Mouse (Mus musculus) midbrain, embryonic 12.5 days (tissue): ENCODE data around the gene Hectd3. TPM values are rescaled to one million over a fixed set of nuclear protein-coding genes. Genes with fewer than 3 reads are reported as not detected.

Experiments used
- ATAC-seq: fragments of 200-750 bp; cut with Nextera tagmentation; 2 replicates; pipeline ENCODE4 v1.8.0; 2017; ENCODE audit warnings: low read depth, moderate TSS enrichment, moderate library complexity; ENCODE audit not compliant: low FRiP score
- H3K27ac ChIP-seq: fragments of 300-500 bp; sonication (generic); replicated peaks from 2 replicates; pipeline ENCODE4 v1.5.1; 2016; ENCODE audit warnings: mild to moderate bottlenecking
- H3K27me3 ChIP-seq: fragments of 300-500 bp; sonication (generic); 2 replicates; pipeline ENCODE4 v1.6.1; 2016; ENCODE audit warnings: mild to moderate bottlenecking
- H3K36me3 ChIP-seq: fragments of 300-500 bp; sonication (generic); 2 replicates; pipeline ENCODE4 v1.6.1; 2016
- H3K4me1 ChIP-seq: fragments of 300-500 bp; sonication (generic); 2 replicates; pipeline ENCODE4 v1.6.1; 2016
- H3K4me2 ChIP-seq: fragments of 300-500 bp; sonication (generic); replicated peaks from 2 replicates; pipeline ENCODE4 v1.6.1; 2016; ENCODE audit warnings: mild to moderate bottlenecking, moderate library complexity
- H3K4me3 ChIP-seq: fragments of 300-500 bp; sonication (generic); 2 replicates; pipeline ENCODE4 v1.5.1; 2016; ENCODE audit warnings: mild to moderate bottlenecking
- H3K9ac ChIP-seq: fragments of 300-500 bp; sonication (generic); replicated peaks from 2 replicates; pipeline ENCODE4 v1.6.1; 2016; ENCODE audit warnings: mild to moderate bottlenecking, moderate library complexity
- H3K9me3 ChIP-seq: fragments of 300-500 bp; sonication (generic); 2 replicates; pipeline ENCODE4 v1.6.1; 2016; ENCODE audit warnings: mild to moderate bottlenecking
- WGBS: fragments of 180-500 bp; shearing (Covaris S2); methylation state at CpG from one replicate; pipeline ENCODE4 v1.1.7; 2016; 5-methylcytosine and 5-hydroxymethylcytosine counted together
- polyA plus RNA-seq: library from polyadenylated mRNA; unstranded; fragments of >200 nt; fragmentation: Nextera tagmentation; extraction: Ambion mirVana; gene quantifications from 2 replicates; pipeline ENCODE4 v1.2.1, GENCODE M21; 2016

The Hectd3 gene
- polyA plus RNA-seq, 1 experiment from 2014 or later: 16.7 TPM

- Histone ChIP-seq H3K9ac (peak within 1 kb of the TSS; percentile 70), H3K4me2 (peak within 1 kb of the TSS; percentile 87), H3K4me3 (peak within 1 kb of the TSS; percentile 76), H3K27ac (0 out of 2 replicates have a peak within 1 kb of the TSS, but pooled peaks have one; percentile 49), H3K9me3 (no peaks in the 10 kb centered on the region), H3K4me1 (peaks cover 10% of the 10 kb centered on the region), H3K27me3 (no peaks in the 10 kb centered on the region), H3K36me3 (peaks cover 18% of the 10 kb centered on the region)
- WGBS: 1% methylated on average over 61 of the region's 61 CpGs
- peak; percentile 96 for ATAC-seq
These were observed 24.4 kb downstream of the Hectd3 start, which contains the start of gene Eif2b3 for GRCm38 (mm10) chr4:117019206-117020134. Gene Eif2b3 (plus strand): TSS chr4:117019402.

DNA sequence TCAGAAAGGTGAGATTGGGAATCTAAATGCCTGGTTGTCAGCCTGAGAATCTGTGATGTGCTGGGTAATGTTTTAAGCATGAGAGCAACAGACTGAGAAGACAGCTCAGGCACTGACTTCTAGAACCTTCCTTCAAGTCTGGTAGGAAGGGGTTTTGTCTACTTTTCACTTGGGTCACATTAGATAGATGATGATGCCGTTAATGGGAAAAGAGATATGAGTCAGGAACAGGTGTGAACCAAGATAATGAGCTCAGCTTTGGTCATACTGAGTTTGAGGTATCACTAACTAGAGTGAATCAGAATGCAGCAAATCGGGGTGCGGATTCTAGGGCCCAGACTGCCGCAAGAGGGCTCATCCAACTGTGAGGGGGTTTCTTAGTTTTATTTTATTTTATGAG lies 28.4 kb downstream of the Hectd3 start:
- no peak for ATAC-seq
- Histone ChIP-seq H3K9me3 (no peaks in the 10 kb centered on the region), H3K27ac (no peak overlapping the region), H3K4me2 (no peak overlapping the region), H3K36me3 (peaks cover 24% of the 10 kb centered on the region), H3K9ac (no peak overlapping the region), H3K27me3 (no peaks in the 10 kb centered on the region), H3K4me3 (no peak overlapping the region), H3K4me1 (peaks cover 10% of the 10 kb centered on the region)
- WGBS: 98% methylated on average over 4 of the region's 4 CpGs

DNA sequence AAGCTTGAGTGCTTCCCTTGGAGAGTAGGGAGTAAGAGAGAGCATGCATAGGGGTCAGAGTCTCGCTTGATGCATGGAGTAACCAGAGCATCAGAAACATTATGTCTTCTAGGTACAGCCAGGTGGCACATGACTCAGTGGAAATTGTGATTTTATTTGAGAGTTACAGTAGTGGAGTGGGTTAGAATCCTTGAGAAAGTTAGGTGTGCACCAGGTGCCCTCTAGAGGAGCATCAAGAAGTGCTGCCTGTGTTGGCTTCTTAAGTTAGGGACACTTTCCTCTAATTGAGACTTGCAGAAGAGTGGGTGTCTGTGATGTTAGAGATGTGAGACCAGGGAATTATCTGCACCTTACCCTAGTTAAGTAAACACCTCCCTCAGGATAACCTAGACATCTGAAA lies 36.0 kb downstream of the Hectd3 start:
- WGBS: 100% methylated on average over 1 of the region's 1 CpGs
- Histone ChIP-seq H3K9ac (no peak overlapping the region), H3K9me3 (no peaks in the 10 kb centered on the region), H3K36me3 (peaks cover 24% of the 10 kb centered on the region), H3K4me1 (no peaks in the 10 kb centered on the region), H3K4me2 (no peak overlapping the region), H3K27ac (no peak overlapping the region), H3K27me3 (no peaks in the 10 kb centered on the region), H3K4me3 (no peak overlapping the region)
- ATAC-seq: no peak

- Histone ChIP-seq H3K27ac (peak overlapping the region; percentile 63), H3K27me3 (no peaks in the 10 kb centered on the region), H3K9ac (no peak overlapping the region), H3K36me3 (no peaks in the 10 kb centered on the region), H3K4me2 (no peak overlapping the region), H3K4me3 (no peak overlapping the region), H3K9me3 (no peaks in the 10 kb centered on the region), H3K4me1 (peaks cover 18% of the 10 kb centered on the region)
- 43% methylated on average over 9 of the region's 9 CpGs for WGBS
- ATAC-seq: no peak
These were observed 45.0 kb downstream of the Hectd3 start for GRCm38 (mm10) chr4:117039925-117040687.

DNA sequence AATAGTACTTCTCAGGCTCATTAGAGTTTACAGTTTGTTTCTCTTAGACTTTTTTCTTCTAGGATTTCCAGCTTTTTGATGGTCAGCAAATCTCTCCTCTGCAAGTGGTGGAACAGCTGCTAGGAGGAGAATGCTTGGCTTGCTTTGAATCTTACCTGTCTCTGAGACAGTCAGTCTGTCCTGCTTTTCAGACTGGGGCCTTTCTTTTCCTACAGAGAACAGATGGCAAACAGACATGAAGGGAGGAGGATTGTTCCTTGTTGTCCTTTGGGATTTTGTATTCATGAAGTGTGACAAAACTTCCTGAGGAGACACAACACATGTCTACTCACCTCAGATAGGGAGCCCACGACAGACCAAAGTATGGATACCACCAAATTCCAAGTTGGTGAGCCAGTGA lies 45.7 kb downstream of the Hectd3 start:
- H3K36me3 ChIP-seq: no peaks in the 10 kb centered on the region
- H3K27me3 ChIP-seq: no peaks in the 10 kb centered on the region
- no peak overlapping the region for H3K9ac ChIP-seq
- no peak; the same call in 1 of the 2 replicates for ATAC-seq
- H3K4me3 ChIP-seq: no peak overlapping the region
- H3K9me3 ChIP-seq: no peaks in the 10 kb centered on the region
- peaks cover 18% of the 10 kb centered on the region for H3K4me1 ChIP-seq
- H3K27ac ChIP-seq: no peak overlapping the region
- 50% methylated on average over 1 of the region's 1 CpGs for WGBS
- H3K4me2 ChIP-seq: no peak overlapping the region

DNA sequence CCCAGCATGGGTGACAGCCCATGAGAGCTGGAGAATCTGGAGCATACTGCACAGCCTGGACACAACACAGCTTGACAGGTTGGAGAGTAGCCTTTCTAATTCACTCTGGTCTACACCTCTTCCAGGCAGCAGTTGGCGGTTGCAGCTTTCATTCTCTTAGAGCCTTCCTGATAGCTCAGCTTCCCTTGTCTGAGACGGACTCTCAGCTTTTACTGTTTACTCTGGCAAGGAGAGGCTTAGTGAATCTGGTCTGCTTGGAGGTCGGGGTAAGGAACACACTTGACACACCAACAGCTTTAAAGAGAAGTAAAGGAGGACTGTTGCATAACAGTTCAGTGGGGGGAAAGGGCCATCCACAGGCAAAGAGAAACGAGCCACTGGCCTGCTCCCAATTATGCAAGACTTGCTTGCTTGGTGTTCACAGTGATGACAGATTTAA lies 46.2 kb downstream of the Hectd3 start:
- peak overlapping the region; percentile 65 for H3K27ac ChIP-seq
- H3K4me3 ChIP-seq: no peak overlapping the region
- H3K4me2 ChIP-seq: no peak overlapping the region
- peaks cover 18% of the 10 kb centered on the region for H3K4me1 ChIP-seq
- H3K36me3 ChIP-seq: no peaks in the 10 kb centered on the region
- ATAC-seq: no peak
- 59% methylated on average over 4 of the region's 4 CpGs for WGBS
- no peak overlapping the region for H3K9ac ChIP-seq
- H3K27me3 ChIP-seq: no peaks in the 10 kb centered on the region
- no peaks in the 10 kb centered on the region for H3K9me3 ChIP-seq

GRCm38 (mm10) chr4:117048836-117049235 lies 53.7 kb downstream of the Hectd3 start:
- Histone ChIP-seq H3K27me3 (peaks cover 4% of the 10 kb centered on the region; the same call in 1 of the 2 replicates), H3K9me3 (no peaks in the 10 kb centered on the region), H3K27ac (no peak overlapping the region), H3K4me2 (no peak overlapping the region), H3K4me1 (no peaks in the 10 kb centered on the region), H3K36me3 (peaks cover 4% of the 10 kb centered on the region; the same call in 1 of the 2 replicates), H3K9ac (no peak overlapping the region), H3K4me3 (no peak overlapping the region)
- ATAC-seq: no peak
- WGBS: 75% methylated on average over 3 of the region's 3 CpGs

GRCm38 (mm10) chr4:117049485-117049884 lies 54.4 kb downstream of the Hectd3 start:
- Histone ChIP-seq H3K27ac (no peak overlapping the region), H3K27me3 (peaks cover 7% of the 10 kb centered on the region; the same call in 1 of the 2 replicates), H3K4me3 (no peak overlapping the region), H3K36me3 (peaks cover 4% of the 10 kb centered on the region; the same call in 1 of the 2 replicates), H3K9me3 (no peaks in the 10 kb centered on the region), H3K9ac (no peak overlapping the region), H3K4me2 (no peak overlapping the region), H3K4me1 (0 out of 2 replicates have a peak, but pooled peaks cover 3% of the 10 kb centered on the region)
- ATAC-seq: no peak
- WGBS: 92% methylated on average over 1 of the region's 1 CpGs

GRCm38 (mm10) chr4:117052626-117053025 lies 57.5 kb downstream of the Hectd3 start:
- H3K4me3 ChIP-seq: no peak overlapping the region
- H3K36me3 ChIP-seq: 0 out of 2 replicates have a peak, but pooled peaks cover 7% of the 10 kb centered on the region
- ATAC-seq: no peak
- WGBS: 82% methylated on average over 4 of the region's 4 CpGs
- no peak overlapping the region for H3K4me2 ChIP-seq
- H3K9me3 ChIP-seq: no peaks in the 10 kb centered on the region
- no peak overlapping the region for H3K27ac ChIP-seq
- peaks cover 17% of the 10 kb centered on the region; the same call in 1 of the 2 replicates for H3K27me3 ChIP-seq
- no peak overlapping the region for H3K9ac ChIP-seq
- H3K4me1 ChIP-seq: 0 out of 2 replicates have a peak, but pooled peaks cover 3% of the 10 kb centered on the region

- 0 out of 2 replicates have a peak overlapping the region, but pooled peaks have one; percentile 2 for H3K27ac ChIP-seq
- no peak for ATAC-seq
These were observed 58.8 kb downstream of the Hectd3 start for GRCm38 (mm10) chr4:117053956-117054355.

More at GRCm38 (mm10) chr4:117053956-117054355, 58.8 kb downstream of the Hectd3 start:
- H3K9ac ChIP-seq: no peak overlapping the region
- 82% methylated on average over 4 of the region's 4 CpGs for WGBS
- no peak overlapping the region for H3K4me2 ChIP-seq
- H3K4me1 ChIP-seq: 0 out of 2 replicates have a peak, but pooled peaks cover 3% of the 10 kb centered on the region
- H3K9me3 ChIP-seq: no peaks in the 10 kb centered on the region
- H3K27me3 ChIP-seq: peaks cover 28% of the 10 kb centered on the region
- H3K4me3 ChIP-seq: no peak overlapping the region
- 0 out of 2 replicates have a peak, but pooled peaks cover 7% of the 10 kb centered on the region for H3K36me3 ChIP-seq
